Mouse (Mus musculus): ENCODE measurements around the gene Pros1.

Pros1 gene

DNA sequence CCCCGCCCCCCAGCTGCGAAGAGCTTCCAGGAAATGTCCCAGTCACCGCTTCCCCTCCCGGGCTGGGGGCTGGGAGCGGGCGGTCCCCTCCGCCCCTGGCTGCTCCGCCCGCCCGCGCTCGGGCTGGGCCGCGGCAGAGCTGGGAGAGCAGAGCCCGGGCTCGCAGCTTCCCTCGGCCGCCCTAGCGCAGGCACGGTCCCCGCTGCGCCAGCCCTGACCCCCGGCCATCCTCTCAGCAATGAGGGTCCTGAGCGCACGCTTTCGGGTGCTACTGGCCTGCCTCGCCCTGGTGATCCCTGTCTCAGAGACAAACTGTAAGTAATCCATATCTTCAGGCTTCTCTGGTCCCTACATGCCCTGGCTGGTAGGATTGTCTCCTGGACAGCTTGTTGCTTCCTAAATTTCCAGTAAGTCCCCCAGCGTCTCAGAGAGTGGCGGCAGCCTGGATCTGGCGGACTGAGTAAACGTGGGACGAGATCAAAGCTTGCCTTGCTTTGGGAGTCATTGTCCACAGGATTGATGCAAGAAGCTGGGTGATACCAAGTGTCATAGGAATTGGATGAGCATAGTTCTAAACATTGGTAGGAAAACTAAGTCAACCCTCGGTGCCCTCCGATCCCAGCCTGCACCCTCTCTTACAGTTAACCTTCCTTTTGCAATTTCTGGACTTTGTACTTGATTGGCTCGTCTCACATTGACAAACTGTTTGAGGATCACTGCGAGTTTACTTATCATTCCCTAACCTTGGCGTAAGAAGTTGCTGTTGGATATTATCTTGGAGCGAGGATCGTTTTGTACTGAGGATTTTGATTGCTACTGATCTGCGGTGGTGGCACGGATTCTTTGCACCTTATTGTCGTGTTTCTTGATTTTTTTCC, at the start of gene Pros1:
TSS of gene Pros1 (plus strand) at position 117 of the 878 bp plus-strand sequence.
- DNase-seq (ENCODE audit: low spot score) = peak; percentile 72

DNA sequence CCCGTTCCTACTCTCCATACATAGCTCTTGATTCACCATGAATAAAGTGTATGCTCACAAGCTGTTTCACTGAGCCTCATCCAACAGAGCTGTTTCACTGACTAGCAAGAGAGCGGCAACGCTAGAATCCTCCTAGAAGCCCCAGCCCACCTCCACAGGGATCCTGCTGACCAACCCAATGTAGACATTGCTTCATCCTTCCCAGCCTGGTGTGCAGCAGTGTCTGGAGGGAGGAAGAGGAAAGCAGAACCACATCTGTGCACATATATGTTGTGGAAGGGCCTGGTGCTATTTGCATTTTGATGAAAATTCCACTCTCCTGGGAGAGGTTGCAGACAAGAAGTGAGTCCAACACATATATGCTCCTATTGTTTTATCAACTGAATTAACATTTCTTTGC, 49.5 kb upstream of the Pros1 start:
- no peak for DNase-seq (ENCODE audit: low spot score)

DNA sequence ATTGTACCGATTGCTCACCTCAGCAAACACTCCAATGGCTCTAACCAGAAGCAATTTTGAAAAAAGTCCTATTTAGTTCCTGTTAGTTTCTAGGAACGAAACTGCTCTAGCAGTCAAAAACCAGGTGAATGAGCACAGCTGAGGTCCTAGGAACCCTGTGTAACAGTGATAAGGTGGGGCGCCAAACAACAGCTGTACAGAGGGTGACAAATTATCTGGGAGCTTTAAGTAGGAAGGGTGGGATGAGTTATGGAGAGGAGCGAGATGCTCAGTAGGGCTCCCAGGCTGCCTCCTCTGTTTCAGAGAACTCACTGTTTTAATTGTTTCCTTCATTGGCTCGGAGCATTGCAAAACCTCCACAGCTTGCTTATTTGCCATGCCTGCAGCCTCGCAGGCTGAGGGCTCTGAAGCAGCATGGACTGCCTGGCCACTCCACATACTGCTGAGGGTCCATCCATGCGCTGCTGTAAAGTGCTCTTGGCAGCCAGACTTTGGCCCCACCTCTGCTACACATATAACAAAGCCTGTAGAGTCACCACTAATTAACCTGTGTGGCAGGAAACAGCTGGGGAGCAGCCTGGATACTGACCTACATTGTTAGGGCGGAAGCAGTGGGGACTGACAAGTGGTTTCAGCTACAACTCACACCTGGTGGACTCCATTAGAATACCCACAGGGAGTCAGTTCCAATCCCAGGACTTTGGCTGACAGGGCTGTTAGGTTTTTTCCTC, 46.7 kb upstream of the Pros1 start:
- DNase-seq (ENCODE audit: low spot score) = no peak

DNA sequence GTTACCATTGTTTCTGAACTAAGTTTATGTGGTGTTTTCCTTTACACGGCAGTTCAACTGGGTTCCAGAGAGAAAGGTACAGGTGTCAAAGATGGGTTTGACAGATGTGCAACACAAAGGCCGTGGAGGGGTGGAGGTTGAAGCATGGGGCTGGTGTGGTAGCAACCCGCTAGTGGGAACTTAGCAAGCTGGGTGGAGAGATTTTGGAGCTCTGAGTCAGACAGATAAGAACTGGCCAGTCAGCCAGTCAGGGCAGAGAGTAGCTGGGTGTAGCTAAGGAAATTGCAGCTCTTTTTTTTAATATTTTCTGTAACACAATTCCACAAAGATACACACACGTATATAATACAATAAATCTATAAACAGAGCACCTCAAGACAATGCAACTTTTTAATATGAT, 43.3 kb upstream of the Pros1 start:
- DNase-seq (ENCODE audit: low spot score) = no peak

DNA sequence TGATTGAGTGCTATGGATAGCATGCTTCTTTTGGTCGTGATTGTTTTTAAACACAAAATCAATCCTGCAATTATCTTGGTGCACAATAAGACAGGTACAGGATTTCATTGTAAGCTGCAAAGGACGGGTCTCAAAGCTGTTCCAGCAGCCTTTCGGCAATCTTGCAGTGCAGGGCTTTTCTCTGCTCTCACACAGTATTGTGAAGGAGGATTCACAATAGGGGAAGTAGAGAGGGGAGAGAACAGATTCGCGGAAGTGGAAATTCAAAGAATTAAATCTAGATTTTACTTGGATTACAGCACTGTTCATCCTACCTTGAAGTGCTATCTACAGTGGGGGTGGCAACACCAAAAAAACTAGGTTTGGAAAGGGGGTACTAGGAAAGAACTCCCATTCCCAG, 40.3 kb upstream of the Pros1 start:
- no peak for DNase-seq (ENCODE audit: low spot score)

DNA sequence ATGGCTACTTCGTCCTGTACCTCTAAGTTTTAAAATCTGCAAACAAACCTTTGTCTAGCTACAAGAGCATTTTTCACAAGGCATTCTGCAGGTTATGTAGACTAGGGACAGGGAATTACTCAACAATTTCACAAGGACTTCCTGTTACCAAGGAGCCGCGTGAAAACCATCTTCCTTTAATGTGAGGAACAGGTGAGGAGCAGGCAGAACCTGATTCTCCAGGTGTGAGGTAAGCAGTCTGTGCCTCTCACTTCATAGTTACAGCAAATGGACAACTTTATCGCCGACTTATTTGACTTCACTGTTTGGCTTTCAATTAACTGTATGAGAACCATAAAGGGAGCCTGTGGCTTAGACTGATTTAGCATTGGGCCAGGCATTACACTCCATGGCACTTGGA, 39.6 kb upstream of the Pros1 start, which contains the start of gene Stx19:
TSS of gene Stx19 (plus strand) at position 186 of the 400 bp plus-strand sequence.
- DNase-seq (ENCODE audit: low spot score) = no peak

DNA sequence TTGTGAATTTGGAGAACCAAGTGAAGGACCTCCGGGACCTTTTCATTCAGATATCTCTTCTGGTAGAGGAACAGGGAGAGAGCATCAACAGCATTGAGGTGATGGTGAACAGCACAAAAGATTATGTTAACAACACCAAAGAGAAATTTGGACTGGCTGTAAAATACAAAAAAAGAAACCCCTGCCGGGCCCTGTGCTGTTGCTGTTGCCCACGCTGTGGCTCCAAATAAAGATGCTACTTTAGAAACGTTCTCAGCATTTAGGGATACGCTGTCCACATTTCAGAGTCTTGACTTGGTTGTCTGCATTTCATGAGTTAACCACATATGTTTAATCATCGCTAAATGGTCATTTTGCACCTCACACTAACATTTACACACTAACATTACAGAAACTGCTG, 31.6 kb upstream of the Pros1 start:
- no peak for DNase-seq (ENCODE audit: low spot score)

DNA sequence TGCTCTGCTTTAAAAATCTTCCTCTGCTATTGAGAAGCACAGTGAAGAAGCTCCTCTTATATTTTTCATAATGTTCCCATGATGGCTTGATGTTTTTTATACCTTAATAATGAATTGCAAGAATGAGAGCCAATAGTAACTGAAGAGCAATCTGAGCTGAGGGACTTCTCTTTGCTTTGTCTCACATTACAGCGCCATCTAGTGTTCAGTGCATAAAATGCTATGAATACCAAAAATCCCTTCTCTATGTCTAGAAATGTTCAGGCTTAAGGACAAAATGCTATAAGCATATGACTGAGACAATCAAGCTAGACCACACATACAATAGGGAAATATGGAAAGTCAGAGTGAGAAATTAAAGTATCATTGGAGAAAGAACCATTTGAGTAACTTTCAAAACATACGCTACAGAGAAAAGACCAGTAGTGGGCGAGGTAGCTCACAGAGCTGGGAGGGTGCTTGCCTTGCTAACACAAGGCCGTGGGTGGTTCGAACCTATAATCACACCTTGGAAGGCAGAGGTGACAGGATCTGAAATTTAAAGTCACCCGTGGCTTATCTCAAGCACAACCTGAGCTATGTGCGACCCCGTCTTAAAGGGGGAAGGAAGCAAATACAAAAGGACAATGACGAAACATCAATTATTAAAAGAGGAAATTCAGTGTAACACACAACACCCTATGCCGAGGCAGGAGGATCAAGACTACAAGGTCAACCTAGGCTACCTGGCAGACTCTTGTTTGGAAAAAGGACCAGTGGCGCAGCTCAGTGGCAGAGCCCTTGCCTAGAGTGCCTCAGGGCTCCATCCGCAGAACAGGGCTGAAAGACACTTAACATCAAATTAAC, 27.7 kb upstream of the Pros1 start:
- no peak for DNase-seq (ENCODE audit: low spot score)

DNA sequence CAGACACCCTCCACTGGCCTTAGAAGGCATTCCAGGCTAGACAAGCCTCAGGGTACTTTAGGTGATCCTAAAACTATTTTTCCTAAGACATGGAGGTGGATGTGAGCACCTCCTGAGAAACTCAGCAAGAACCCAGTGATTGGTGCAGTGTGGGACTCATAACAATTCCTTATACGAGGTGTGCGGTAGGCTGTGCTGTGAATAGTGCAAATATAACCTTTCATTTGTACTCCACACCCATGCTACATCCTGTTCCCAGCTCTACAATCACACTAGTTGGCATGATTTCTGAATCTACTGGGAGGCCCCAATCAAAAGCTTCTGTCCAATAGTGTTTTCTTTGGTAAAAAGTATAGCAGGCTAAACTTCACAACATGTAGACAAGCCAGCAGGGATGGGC, 22.1 kb upstream of the Pros1 start:
- no peak for DNase-seq (ENCODE audit: low spot score)

DNA sequence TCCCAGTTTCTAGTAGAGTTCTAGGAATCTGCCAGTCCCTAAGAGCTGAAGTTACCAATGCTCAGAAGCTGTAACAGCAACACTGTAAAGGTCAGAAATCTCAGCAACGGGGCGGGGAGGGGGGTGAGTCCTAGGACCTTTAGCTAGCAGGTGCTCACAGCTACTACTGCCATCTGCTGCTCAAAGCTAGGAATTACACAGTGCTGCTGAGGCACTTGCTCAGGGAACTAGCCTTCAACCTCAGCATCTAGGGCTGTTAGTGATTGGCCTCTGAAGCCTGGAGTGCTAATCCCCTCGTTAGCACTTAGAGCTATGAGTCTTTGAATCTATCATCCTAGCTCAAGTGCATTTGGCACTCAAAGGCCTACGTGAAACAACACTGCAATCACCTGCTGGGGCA, 21.6 kb upstream of the Pros1 start:
- DNase-seq (ENCODE audit: low spot score) = peak; percentile 21

DNA sequence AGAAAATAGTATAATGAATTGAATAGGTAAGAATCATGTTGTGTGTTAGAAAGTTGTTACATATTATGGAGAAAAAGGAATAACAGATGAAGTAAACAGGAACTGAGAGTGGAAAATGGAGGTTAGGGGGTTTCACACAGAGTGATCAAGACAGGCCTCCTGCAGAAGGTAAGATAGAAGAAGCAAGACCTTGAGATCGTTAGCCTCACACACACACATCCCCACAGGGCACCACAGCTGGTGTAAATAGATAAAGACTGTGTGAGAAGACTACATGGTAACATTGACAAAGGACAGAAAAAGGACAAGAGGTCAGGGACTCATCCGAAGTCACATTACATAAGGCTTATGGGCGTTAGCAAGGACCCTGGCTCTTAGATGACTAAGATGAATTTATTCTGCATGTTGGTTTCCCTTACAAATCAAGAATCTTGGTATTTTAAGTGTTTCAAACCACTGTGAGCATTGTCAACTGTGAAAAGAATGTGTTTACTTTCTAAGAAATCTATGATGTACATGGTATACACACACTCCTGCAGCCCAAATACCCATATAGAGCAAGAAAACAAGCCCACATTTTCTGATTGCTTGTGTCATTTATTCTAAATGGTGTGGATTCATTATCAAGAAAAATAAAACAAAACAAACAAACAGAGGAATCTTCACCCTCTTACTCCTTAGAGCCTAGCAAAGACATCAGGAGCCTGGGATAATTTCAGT, 19.9 kb upstream of the Pros1 start:
- no peak for DNase-seq (ENCODE audit: low spot score)

DNA sequence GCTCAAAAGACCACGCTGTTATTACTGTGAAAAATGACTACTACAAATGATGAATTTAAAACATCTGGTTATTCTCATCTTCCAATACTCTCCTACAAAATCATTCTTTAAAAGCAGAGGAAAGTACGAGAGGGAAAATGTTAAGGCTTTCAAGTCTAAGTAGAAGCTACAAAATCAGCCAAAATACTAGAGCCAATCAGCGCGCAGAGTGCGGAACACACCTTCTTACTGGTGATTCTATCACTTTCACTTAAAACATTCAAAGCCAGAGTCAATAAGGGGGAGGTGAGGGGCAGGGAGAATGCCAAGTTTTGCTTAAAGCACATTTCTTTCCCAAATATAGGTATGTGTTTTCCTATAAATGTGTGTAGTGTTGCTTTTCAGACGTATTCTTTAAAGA, 8.8 kb upstream of the Pros1 start:
- no peak for DNase-seq (ENCODE audit: low spot score)

DNA sequence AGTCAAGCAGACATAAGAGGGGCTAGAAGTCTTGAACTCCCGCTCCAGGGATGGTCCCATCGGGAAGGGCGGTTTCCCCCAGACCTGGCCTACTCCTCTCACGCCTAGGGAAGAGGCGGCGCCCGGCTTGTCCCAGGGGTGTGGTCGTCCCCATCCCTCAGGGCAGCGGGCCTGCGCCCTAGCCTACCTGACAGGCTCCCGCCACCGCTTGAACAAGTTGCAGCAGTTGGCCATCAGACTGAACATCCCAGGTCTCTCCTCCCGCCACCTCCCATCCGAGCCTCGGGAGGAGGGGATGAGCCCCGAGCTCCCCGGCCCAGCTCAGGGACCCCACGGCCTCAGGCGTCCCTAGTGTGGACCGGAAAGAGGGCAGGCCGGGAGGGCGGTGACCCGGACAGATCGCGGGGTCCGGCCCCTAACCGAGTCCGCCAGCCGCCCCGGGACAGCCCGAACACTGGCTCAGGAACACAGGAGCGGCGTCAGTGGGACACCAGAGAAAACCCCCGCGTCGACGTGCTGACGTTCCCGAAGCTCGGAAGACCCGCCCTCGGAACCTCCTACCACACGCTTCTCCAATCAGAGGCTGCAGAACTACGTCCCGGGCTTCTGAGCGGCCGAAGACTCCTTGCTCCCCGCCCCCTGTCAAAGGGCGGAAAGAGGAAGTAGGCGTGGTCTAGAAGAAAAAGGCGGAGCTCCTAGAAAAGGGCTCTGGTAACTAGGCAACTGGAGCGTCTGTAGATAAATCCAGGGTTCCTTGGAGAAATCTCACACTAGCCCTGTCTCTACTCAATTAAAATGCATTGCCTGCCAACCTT, 7.4 kb upstream of the Pros1 start, which contains the start of gene Arl13b:
TSS of gene Arl13b (minus strand) at position 543 of the 815 bp plus-strand sequence.
- peak; percentile 86 for DNase-seq (ENCODE audit: low spot score)

DNA sequence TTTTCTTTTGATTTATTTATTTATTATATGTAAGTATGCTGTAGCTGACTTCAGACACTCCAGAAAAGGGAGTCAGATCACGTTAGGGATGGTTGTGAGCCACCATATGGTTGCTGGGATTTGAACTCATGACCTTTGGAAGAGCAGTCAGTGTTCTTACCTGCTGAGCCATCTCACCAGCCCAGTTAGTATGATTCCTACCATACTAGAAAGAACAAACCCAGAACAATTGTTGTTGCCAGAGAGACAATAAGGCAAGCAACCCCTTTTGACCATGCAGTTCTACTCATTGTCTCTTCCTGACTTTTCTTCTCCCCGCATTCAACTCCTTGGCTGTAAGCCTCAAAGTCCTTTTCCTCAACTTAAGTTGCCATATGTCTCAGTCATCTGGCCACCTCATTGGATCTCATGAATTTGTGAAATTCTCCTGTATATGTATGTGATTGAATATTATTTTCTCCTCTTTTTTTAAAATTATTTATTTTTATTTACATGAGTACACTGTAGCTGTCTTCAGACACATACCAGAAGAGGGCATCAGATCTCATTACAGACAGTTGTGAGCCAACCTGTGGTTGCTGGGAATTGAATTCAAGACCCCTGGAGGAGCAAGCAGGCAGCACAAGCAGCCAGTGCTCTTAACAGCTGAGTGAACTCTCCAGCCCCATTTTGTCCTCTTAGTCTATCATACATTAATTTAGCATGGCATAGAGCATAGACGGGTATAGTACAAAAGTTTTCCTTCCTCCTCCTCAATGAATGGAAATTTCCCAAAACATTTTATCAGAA, 1.4 kb upstream of the Pros1 start:
- no peak for DNase-seq (ENCODE audit: low spot score)

DNA sequence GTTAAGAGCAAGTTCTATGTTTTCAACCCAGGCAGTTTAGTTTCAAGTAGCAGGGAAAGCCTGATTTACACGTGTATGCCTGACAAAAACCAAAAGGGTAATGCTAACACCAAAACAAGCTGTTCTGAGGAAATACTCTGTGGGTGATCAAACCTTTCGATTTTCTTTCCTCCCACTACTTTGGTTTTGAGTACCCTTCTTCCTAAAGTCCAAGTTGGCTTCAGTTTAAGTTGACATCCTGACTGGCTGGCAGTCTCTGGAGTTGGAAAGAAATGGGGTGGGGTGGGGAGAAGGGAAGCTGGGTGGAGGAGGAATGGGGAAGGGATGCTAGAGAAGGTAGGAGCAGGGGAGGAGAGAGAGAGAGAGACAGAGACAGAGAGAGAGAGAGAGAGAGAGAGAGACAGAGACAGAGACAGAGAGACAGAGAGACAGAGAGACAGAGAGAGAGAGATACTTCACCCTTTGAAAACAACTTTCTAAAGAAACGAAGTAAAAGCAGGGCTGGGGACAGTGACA, 438 bp upstream of the Pros1 start:
- no peak for DNase-seq (ENCODE audit: low spot score)

DNA sequence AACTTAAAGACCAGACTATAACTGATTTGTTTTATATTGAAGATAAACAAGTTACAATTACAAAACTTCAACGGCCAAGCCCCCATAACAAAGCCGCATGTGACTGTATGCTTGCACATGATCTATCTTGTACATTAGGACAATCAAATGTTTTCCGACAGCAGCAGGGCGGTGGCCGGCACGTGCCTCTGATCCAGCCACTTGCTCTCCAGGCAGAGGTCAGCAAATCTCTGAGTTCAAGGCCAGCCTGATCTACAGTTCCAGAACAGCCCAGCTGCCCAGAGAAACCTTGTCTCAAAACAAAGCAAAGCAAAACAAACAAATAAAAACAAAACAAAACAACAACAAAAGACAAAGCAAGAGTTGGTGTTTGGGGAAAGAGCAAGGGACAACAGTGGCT, 1.3 kb downstream of the Pros1 start:
- no peak for DNase-seq (ENCODE audit: low spot score)

DNA sequence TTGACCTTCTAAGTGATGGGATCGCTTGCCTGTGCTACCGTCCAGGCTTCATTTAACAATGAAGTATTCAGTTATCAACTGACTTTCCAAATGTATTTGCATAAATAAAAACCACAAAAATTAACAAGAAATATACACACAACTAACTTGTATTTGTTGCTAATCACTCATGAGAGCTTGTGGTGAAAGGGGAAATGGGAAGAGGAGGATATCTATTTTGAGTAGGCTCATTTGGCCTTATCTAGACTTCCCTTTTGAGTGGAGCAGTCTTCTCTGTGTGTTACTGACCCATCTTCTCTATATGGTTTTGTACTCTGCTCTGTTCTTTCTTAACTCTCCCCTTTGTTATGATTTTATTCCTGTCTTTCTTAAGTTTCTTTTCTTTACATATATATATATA, 2.2 kb downstream of the Pros1 start:
- no peak for DNase-seq (ENCODE audit: low spot score)

DNA sequence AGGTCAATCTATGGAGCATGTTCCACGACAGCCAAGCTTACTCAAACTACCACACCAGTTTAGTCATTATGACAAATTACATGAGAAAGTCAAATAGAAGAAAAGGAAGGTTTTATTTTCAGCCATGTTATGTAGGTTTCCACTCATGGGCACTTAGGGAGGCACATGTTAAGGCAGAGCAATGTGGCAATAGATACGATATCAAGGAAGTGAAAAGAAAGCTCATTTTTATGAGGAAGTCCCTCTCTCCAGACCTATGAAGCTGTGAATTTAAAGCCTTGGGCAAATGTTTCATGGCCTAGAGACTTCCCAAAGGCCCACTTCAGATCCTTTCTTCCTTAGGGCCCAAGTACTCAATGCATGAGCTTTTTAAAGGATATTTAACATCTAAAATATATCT, 3.4 kb downstream of the Pros1 start:
- DNase-seq (ENCODE audit: low spot score) = no peak

DNA sequence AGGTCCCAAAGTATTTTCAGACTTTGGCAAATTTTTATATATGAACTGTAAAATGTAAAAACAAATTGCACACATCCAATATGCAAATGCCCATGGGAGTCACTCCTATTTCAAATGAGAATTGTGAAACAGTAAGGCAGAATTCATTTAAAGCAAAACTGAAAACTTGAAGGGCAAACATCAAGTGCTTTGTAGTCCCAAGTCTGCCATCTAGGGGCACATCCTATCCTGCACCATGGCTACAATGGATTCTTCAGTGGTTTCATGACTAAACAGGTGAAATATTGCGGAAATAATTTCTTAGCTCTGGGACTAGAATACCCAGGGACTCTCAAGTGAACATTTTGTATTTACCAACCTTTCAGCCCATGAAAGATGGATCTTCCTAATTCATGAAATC, 3.9 kb downstream of the Pros1 start:
- DNase-seq (ENCODE audit: low spot score) = no peak

DNA sequence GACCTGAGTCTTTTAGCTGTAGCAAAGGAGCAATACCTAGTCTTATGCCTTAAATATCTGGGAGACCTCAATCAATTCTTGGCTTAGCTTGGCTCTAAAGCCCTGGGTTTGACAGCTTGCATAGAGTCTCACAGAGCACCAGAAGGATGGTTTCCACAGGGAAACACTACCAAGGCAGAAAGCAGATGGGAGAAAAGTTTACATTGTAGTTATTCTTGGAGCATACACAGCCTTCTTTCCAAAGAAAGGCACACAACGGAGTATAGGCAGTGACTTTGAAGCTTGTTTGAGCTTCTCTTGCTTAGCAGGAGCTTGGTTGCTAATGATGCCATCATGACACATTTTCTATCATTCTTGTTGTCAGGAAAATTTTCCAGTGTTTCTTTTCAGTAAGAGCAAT, 6.0 kb downstream of the Pros1 start:
- DNase-seq (ENCODE audit: low spot score) = no peak
